Comparison of ENCODE assay signal across 7 mouse cellular contexts in genomic region chr7:120679023-120679422, GRCm38 (mm10). TPM values are rescaled to one million over a fixed set of nuclear protein-coding genes. Genes with fewer than 3 reads are reported as not detected.
DNase-seq lines count a peak whose midpoint lies in the region; ATAC-seq and TF ChIP-seq lines count a peak whose summit lies in the region.

No protein-coding gene starts in this region.

- H3K9ac ChIP-seq in hindbrain, embryonic 11.5 days (ENCODE audit: low read depth, low read length) = no peak overlapping the region

- TF ChIP-seq CTCF in E14TG2a.4 (conservative IDR thresholded peaks at IDR 0.05; ENCODE audit: low read length) = no peak

- 0 out of 2 replicates have a peak overlapping the region, but pooled peaks have one; percentile 90 for H3K4me3 ChIP-seq in E14TG2a.4 (replicated peaks; ENCODE audit: low read length)
- no peak overlapping the region for H3K4me3 ChIP-seq in hindbrain, embryonic 11.5 days (ENCODE audit: low read depth, low read length)

- H3K4me1 ChIP-seq in E14TG2a.4 (replicated peaks; ENCODE audit: low read depth, low read length) = peaks cover 35% of the 10 kb centered on the region
- no peaks in the 10 kb centered on the region for H3K4me1 ChIP-seq in hindbrain, embryonic 11.5 days (replicated peaks; ENCODE audit: control insufficient read depth, insufficient read depth, low read length)

- H3K9me3 ChIP-seq in E14TG2a.4 (ENCODE audit: low read length) = no peaks in the 10 kb centered on the region
- H3K9me3 ChIP-seq in hindbrain, embryonic 11.5 days (ENCODE audit: control insufficient read depth, low read length) = no peaks in the 10 kb centered on the region

- no peak for ATAC-seq in hindbrain, embryonic 11.5 days (ENCODE audit: low FRiP score)

- DNase-seq in A20 (ENCODE audit: low read depth, low spot score) = peak; percentile 51
- DNase-seq in hindbrain, embryonic 11.5 days (ENCODE audit: low spot score) = no peak
- peak; percentile 46 for DNase-seq in lung, postnatal 36 days
- no peak for DNase-seq in adrenal gland, adult (ENCODE audit: inconsistent age in 2 of 2, low spot score in 1 of 2)
- DNase-seq in testis, postnatal 14 days (ENCODE audit: low spot score) = no peak
- DNase-seq in spleen, postnatal 36 days (ENCODE audit: low spot score in 2 of 2) = no peak

- H3K27me3 ChIP-seq in E14TG2a.4 (ENCODE audit: insufficient read depth, low read length) = no peaks in the 10 kb centered on the region
- H3K27me3 ChIP-seq in hindbrain, embryonic 11.5 days (ENCODE audit: control insufficient read depth, insufficient read depth, low read length) = no peaks in the 10 kb centered on the region

- 73% methylated on average over 8 of the region's 8 CpGs for WGBS in hindbrain, embryonic 11.5 days

- no peak overlapping the region for H3K27ac ChIP-seq in hindbrain, embryonic 11.5 days (ENCODE audit: low read depth, low read length)

- peak overlapping the region; percentile 74; the same call in 1 of the 2 replicates for H3K4me2 ChIP-seq in hindbrain, embryonic 11.5 days (replicated peaks; ENCODE audit: low read depth, low read length)

- 0 out of 2 replicates have a peak, but pooled peaks cover 3% of the 10 kb centered on the region for H3K36me3 ChIP-seq in E14TG2a.4 (ENCODE audit: insufficient read depth, low read length)
- H3K36me3 ChIP-seq in hindbrain, embryonic 11.5 days (ENCODE audit: control insufficient read depth, insufficient read depth, low read length) = no peaks in the 10 kb centered on the region

RNA-seq across cellular contexts. Expression of gene Mosmo, which starts 1.6 kb away (rescaled TPM):
- 13.2 and 16.6 TPM in 2 replicates for polyA plus RNA-seq in hindbrain, embryonic 11.5 days (2014; fragmentation: Nextera tagmentation; extraction: Ambion mirVana)

RNA-seq across cellular contexts. Expression of gene Pdzd9, which starts 8.9 kb away (rescaled TPM):
- 0.20 and 0.80 TPM in 2 replicates for polyA plus RNA-seq in hindbrain, embryonic 11.5 days (2014; fragmentation: Nextera tagmentation; extraction: Ambion mirVana)

RNA-seq across cellular contexts. Expression of gene Uqcrc2, which starts 44.0 kb away (rescaled TPM):
- 200 and 206 TPM in 2 replicates for polyA plus RNA-seq in hindbrain, embryonic 11.5 days (2014; fragmentation: Nextera tagmentation; extraction: Ambion mirVana)

Comparison
In these comparisons a context has a peak if more than half of its experiments do, and no peak if none do; other contexts are left out.
1. DNase-seq: peak in A20 (single experiment) and lung, postnatal 36 days (single experiment); none in hindbrain, embryonic 11.5 days (single experiment), adrenal gland, adult (0 of 2), testis, postnatal 14 days (single experiment) and spleen, postnatal 36 days (0 of 2).